Mouse (Mus musculus) ES-Bruce4 (cell line): Measurements from ENCODE around the gene Mta2. TPM values are rescaled to one million over a fixed set of nuclear protein-coding genes. Genes with fewer than 3 reads are reported as not detected.

ENCODE experiments used
- H3K27ac ChIP-seq: 2 replicates; pipeline ENCODE4 v1.5.1; 2012; ENCODE audit warnings: low read length, inconsistent platforms; ENCODE audit not compliant: insufficient read depth
- H3K27me3 ChIP-seq: 2 replicates; pipeline ENCODE4 v1.6.1; 2012; ENCODE audit warnings: mild to moderate bottlenecking, low read length, inconsistent platforms; ENCODE audit not compliant: control insufficient read depth, poor library complexity, insufficient read depth, severe bottlenecking
- H3K36me3 ChIP-seq: 2 replicates; pipeline ENCODE4 v1.6.1; 2012; ENCODE audit warnings: inconsistent platforms, mild to moderate bottlenecking, low read length, moderate library complexity; ENCODE audit not compliant: control insufficient read depth, poor library complexity, insufficient read depth, severe bottlenecking
- H3K4me1 ChIP-seq: one replicate; pipeline ENCODE4 v1.8.1; 2011; ENCODE audit warnings: low read length; ENCODE audit not compliant: control insufficient read depth, insufficient read depth
- H3K4me3 ChIP-seq: 2 replicates; pipeline ENCODE4 v1.5.1; 2011; ENCODE audit warnings: low read depth, mild to moderate bottlenecking, low read length
- H3K9ac ChIP-seq: 2 replicates; pipeline ENCODE4 v1.6.1; 2012; ENCODE audit warnings: low read depth, mild to moderate bottlenecking, inconsistent platforms; ENCODE audit not compliant: poor library complexity, severe bottlenecking
- H3K9me3 ChIP-seq: replicated peaks from 2 replicates; pipeline ENCODE4 v1.6.1; 2012; ENCODE audit warnings: mild to moderate bottlenecking, low read length, inconsistent platforms; ENCODE audit not compliant: control insufficient read depth, poor library complexity, insufficient read depth, severe bottlenecking
- CTCF ChIP-seq: IDR thresholded peaks from one replicate; pipeline ENCODE4 v1.8.1; 2011; ENCODE audit warnings: low read depth, low read length
- EP300 ChIP-seq: IDR thresholded peaks from 2 replicates; pipeline ENCODE4 v1.6.1; 2011; ENCODE audit warnings: low read depth, low read length; ENCODE audit not compliant: insufficient read depth
- POLR2A ChIP-seq: IDR thresholded peaks from one replicate; pipeline ENCODE4 v1.8.1; 2011; ENCODE audit warnings: low read length; ENCODE audit not compliant: insufficient read depth
- polyA plus RNA-seq: library from polyadenylated mRNA; stranded (reverse); fragments of >200 nt; gene quantifications from 2 replicates; pipeline ENCODE4 v1.2.4, GENCODE M21; 2011; ENCODE audit warnings: low read depth; ENCODE audit not compliant: missing spikeins, insufficient read depth, insufficient read length

Mta2 gene
- polyA plus RNA-seq, 1 experiment, result 108 TPM

DNA sequence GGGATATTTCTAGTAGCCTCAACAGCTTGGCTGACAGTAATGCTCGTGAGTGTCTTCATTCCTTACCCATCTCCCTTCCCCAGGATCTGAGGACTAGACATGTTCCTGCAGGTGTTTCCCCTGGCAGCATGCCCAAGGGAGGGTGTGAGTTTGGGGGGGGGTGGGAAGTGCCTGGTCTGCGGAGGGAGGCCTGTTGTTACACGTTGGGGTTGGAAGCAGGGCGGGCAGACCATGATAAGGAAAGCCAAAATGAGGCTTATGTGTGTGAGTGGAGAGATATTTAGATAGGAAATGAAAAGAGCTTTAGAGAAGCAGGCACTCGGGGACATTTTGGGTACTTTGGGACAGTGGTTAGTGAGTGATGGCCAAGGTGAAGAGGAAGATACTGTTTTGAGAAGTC lies 2.4 kb downstream of the Mta2 start:
- no peak overlapping the region for H3K27ac ChIP-seq
- 0 out of 2 replicates have a peak overlapping the region, but pooled peaks have one; percentile 19 for H3K9ac ChIP-seq
- H3K27me3 ChIP-seq, result no peaks in the 10 kb centered on the region
- H3K36me3 ChIP-seq, result peaks cover 40% of the 10 kb centered on the region
- peaks cover 2% of the 10 kb centered on the region for H3K4me1 ChIP-seq
- TF ChIP-seq CTCF, result no peak
- no peak for TF ChIP-seq POLR2A
- no peak for TF ChIP-seq EP300
- no peaks in the 10 kb centered on the region for H3K9me3 ChIP-seq
- H3K4me3 ChIP-seq, result no peak overlapping the region

DNA sequence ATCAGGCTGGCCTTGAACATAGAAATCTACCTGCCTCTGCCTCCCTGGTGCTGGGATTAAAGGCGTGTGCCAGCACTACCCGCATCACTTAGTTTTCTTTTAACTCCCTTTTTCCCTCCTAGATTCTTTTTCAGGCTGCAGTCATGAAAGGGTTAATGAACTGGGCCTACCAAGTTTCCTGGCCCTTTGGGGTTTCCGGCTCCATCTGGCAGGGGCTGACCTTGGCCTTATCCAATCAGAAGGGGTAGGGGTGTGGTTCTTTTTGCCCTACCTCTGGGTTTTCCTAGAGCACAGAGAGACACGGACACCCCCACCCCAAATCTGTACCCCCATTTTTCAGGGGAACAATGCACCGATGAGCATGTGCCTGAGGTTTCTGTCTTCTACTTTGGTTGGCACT lies 3.1 kb downstream of the Mta2 start:
- Histone ChIP-seq H3K27me3 (no peaks in the 10 kb centered on the region), H3K27ac (no peak overlapping the region), H3K4me3 (no peak overlapping the region), H3K9ac (no peak overlapping the region), H3K9me3 (no peaks in the 10 kb centered on the region), H3K36me3 (peaks cover 44% of the 10 kb centered on the region), H3K4me1 (peaks cover 2% of the 10 kb centered on the region)
- no peak for TF ChIP-seq POLR2A
- no peak for TF ChIP-seq EP300
- TF ChIP-seq CTCF, result no peak

DNA sequence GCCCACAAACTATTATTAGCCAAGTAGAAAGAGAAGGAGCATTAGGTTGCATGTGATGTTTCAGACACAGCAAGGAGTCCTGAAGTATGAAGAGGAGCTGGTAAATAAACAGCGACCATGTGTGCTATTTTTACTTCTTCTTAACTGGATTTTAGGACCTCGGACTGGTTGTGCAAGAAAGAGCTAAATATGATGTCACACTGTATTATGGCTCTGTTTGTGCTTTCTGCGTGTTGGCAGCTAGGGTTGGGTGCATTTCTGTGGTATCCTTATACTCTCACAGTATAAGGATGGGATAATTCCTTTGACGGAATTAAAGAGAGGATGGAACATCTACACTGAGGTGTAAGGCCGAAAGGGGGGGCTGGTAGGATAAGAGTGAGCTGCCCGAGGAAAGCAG lies 3.6 kb downstream of the Mta2 start:
- Histone ChIP-seq H3K9me3 (no peaks in the 10 kb centered on the region), H3K27ac (no peak overlapping the region)

DNA sequence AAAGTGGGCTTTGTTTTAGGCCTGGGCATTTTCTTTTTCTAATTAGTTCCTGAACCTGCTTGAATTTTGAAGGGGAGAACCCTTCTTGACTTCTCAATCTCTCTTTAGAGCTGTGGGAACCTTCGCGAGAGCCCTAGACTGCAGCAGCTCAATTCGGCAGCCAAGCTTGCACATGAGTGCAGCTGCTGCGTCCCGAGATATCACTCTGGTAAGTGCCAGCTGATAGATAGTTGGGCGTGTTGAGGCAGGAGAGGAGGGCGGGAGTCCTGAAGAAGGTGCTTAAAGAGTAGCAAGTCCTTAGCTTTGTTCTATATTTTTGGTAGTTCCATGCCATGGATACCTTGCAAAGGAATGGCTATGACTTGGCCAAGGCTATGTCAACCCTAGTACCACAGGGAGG lies 5.3 kb downstream of the Mta2 start:
- H3K36me3 ChIP-seq, result peaks cover 57% of the 10 kb centered on the region
- no peak for TF ChIP-seq CTCF
- no peak for TF ChIP-seq POLR2A
- TF ChIP-seq EP300, result no peak
- no peak overlapping the region for H3K9ac ChIP-seq
- H3K4me1 ChIP-seq, result no peaks in the 10 kb centered on the region
- no peaks in the 10 kb centered on the region for H3K9me3 ChIP-seq
- no peak overlapping the region for H3K27ac ChIP-seq
- no peak overlapping the region for H3K4me3 ChIP-seq
- H3K27me3 ChIP-seq, result no peaks in the 10 kb centered on the region

More for the DNA sequence above, 3.6 kb downstream of the Mta2 start:
- no peak overlapping the region for H3K9ac ChIP-seq
- TF ChIP-seq EP300 (no peak), CTCF (no peak), POLR2A (no peak)
- H3K27me3 ChIP-seq, result no peaks in the 10 kb centered on the region
- no peak overlapping the region for H3K4me3 ChIP-seq
- peaks cover 47% of the 10 kb centered on the region for H3K36me3 ChIP-seq
- H3K4me1 ChIP-seq, result peaks cover 2% of the 10 kb centered on the region

DNA sequence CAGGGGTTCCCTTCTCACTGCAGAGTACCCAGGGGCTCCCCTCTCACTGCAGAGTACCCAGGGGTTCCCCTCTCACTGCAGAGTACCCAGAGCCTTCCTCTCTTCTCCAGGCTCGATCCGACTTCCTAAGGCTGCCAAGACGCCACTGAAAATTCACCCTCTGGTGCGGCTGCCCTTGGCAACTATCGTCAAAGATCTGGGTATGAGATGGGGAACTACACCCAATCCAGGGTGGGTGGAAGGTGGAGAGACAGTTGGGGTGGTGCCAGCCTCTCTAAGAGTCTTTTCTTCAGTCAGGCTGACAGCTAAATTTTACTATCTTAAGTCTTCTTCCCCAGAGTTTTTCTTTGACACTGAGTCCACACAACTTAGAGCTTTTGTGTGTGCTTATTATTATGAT lies 8.5 kb downstream of the Mta2 start:
- H3K27me3 ChIP-seq, result no peaks in the 10 kb centered on the region
- H3K27ac ChIP-seq, result no peak overlapping the region
- H3K4me1 ChIP-seq, result no peaks in the 10 kb centered on the region
- H3K9me3 ChIP-seq, result no peaks in the 10 kb centered on the region
- H3K36me3 ChIP-seq, result peaks cover 55% of the 10 kb centered on the region
- H3K4me3 ChIP-seq, result no peak overlapping the region
- TF ChIP-seq POLR2A (no peak), EP300 (no peak), CTCF (no peak)
- H3K9ac ChIP-seq, result no peak overlapping the region

DNA sequence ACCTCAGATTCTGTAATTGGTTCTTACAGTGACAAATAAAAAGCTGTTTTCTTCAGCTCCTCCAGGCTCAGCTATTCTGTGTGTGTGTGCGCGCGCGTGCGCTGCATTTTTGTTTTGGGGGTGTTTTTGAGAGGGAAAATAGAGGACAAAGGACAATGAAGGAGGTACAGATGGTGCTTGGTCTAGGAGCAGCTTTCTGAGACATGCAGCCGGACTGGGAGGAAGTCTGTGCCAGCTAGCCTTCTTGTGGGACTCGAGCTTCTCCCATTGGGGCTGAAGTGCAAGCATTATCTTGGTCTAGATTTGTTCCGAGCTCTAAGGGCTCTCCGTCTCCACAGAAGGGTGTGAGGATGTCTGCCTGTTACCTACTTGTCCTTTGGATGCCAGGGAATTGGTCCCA lies 10.6 kb downstream of the Mta2 start:
- H3K36me3 ChIP-seq, result peaks cover 51% of the 10 kb centered on the region
- TF ChIP-seq CTCF (no peak), EP300 (no peak), POLR2A (no peak)
- no peaks in the 10 kb centered on the region for H3K27me3 ChIP-seq
- H3K4me3 ChIP-seq, result no peak overlapping the region
- no peaks in the 10 kb centered on the region for H3K4me1 ChIP-seq
- H3K27ac ChIP-seq, result no peak overlapping the region
- no peak overlapping the region for H3K9ac ChIP-seq
- no peaks in the 10 kb centered on the region for H3K9me3 ChIP-seq
